Mouse (Mus musculus): Measurements from ENCODE around the gene Tmem216. TPM values are rescaled to one million over a fixed set of nuclear protein-coding genes. Genes with fewer than 3 reads are reported as not detected.
A peak's percentile ranks its signal among the peaks of the same experiment; 100 is the strongest.

The Tmem216 gene
- polyA plus RNA-seq, 1 experiment from 2014 or later = 65.2 TPM

DNA sequence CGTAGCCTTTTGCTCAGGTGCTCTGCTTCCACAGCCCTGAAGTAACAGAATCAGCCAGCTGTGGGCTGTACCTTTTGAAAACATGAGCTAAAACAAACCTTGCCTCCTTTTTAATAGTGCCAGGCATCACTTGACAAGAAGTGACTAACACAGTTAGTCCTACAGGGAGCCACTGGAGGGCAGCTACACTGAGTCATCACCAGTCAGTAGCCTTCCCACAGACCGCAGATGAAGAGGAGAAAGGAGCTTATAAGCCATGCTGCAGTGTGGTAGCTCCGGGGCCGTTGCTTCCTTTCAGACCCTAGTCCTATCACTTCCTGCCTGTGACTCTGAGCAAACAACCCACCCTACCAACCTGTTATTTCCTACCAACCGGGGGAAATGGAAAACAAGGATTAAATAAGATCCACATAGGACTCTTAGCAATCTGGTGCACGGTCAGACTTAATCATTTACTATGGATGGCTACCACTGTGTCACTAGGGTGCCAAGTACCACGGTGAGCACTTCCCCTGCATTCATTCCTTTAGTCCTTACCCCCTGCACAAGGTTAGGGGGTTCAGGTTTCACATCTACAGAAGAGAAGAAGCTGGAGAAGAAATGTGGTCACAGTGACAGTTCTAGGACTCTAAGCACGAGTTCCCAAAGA lies 58.4 kb downstream of the Tmem216 start:
- Histone ChIP-seq H3K36me3 (replicated peaks; ENCODE audit: control insufficient read depth, insufficient read depth, low read depth, low read length) (no peaks in the 10 kb centered on the region), H3K27me3 (ENCODE audit: control insufficient read depth, insufficient read depth, low read length) (no peaks in the 10 kb centered on the region), H3K9ac (replicated peaks; ENCODE audit: low read length) (no peak overlapping the region), H3K4me1 (ENCODE audit: control insufficient read depth, insufficient read depth, low read length) (no peaks in the 10 kb centered on the region), H3K27ac (replicated peaks; ENCODE audit: low read depth, low read length) (no peak overlapping the region), H3K4me3 (ENCODE audit: low read depth, low read length) (no peak overlapping the region), H3K4me2 (ENCODE audit: low read depth, low read length) (no peak overlapping the region), H3K9me3 (replicated peaks; ENCODE audit: control insufficient read depth, low read length) (no peaks in the 10 kb centered on the region)
- ATAC-seq (replicated peaks; ENCODE audit: insufficient number of reproducible peaks, low FRiP score, low TSS enrichment, low read depth) (no peak), DNase-seq (ENCODE audit: low spot score) (no peak)
- 64% methylated on average over 8 of the region's 8 CpGs for WGBS

DNA sequence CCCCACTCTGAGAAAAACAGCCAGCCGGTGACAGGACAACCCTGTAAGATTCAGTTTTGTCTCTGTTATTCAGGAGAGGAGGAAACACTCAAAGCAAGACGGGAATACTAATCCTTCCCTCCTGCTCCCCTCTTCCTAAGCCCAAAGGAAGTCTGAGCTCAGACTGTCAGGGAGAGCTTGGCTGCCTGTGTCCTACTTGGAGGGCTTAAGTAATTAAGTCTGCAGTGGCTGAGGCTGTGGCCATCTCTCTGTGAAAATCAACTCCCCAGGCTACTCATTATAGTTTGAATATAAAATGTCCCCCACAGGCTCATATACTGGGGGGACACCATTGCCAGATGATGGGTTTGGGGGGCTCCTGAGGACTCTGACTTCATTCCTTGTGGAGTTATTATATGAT lies 59.1 kb downstream of the Tmem216 start:
- WGBS = 60% methylated on average over 2 of the region's 2 CpGs
- H3K9ac ChIP-seq (replicated peaks; ENCODE audit: low read length) = no peak overlapping the region
- H3K9me3 ChIP-seq (replicated peaks; ENCODE audit: control insufficient read depth, low read length) = no peaks in the 10 kb centered on the region
- no peak overlapping the region for H3K4me2 ChIP-seq (ENCODE audit: low read depth, low read length)
- no peaks in the 10 kb centered on the region for H3K4me1 ChIP-seq (ENCODE audit: control insufficient read depth, insufficient read depth, low read length)
- ATAC-seq (replicated peaks; ENCODE audit: insufficient number of reproducible peaks, low FRiP score, low TSS enrichment, low read depth) = no peak
- no peaks in the 10 kb centered on the region for H3K36me3 ChIP-seq (replicated peaks; ENCODE audit: control insufficient read depth, insufficient read depth, low read depth, low read length)
- DNase-seq (ENCODE audit: low spot score) = no peak
- H3K4me3 ChIP-seq (ENCODE audit: low read depth, low read length) = no peak overlapping the region
- H3K27me3 ChIP-seq (ENCODE audit: control insufficient read depth, insufficient read depth, low read length) = no peaks in the 10 kb centered on the region
- H3K27ac ChIP-seq (replicated peaks; ENCODE audit: low read depth, low read length) = no peak overlapping the region

GRCm38 (mm10) chr19:10495670-10496069 lies 60.4 kb downstream of the Tmem216 start:
- Histone ChIP-seq H3K9me3 (replicated peaks; ENCODE audit: control insufficient read depth, low read length) (no peaks in the 10 kb centered on the region), H3K4me2 (ENCODE audit: low read depth, low read length) (no peak overlapping the region), H3K27ac (replicated peaks; ENCODE audit: low read depth, low read length) (no peak overlapping the region), H3K9ac (replicated peaks; ENCODE audit: low read length) (no peak overlapping the region), H3K27me3 (ENCODE audit: control insufficient read depth, insufficient read depth, low read length) (no peaks in the 10 kb centered on the region), H3K36me3 (replicated peaks; ENCODE audit: control insufficient read depth, insufficient read depth, low read depth, low read length) (no peaks in the 10 kb centered on the region), H3K4me3 (ENCODE audit: low read depth, low read length) (no peak overlapping the region), H3K4me1 (ENCODE audit: control insufficient read depth, insufficient read depth, low read length) (no peaks in the 10 kb centered on the region)
- WGBS = 90% methylated on average over 1 of the region's 1 CpGs
- ATAC-seq (replicated peaks; ENCODE audit: insufficient number of reproducible peaks, low FRiP score, low TSS enrichment, low read depth) = no peak
- no peak for DNase-seq (ENCODE audit: low spot score)

- DNase-seq (ENCODE audit: low spot score) = peak; percentile 83
- ATAC-seq (replicated peaks; ENCODE audit: insufficient number of reproducible peaks, low FRiP score, low TSS enrichment, low read depth) = peak; percentile 39
- Histone ChIP-seq H3K9me3 (replicated peaks; ENCODE audit: control insufficient read depth, low read length) (no peaks in the 10 kb centered on the region), H3K4me3 (ENCODE audit: low read depth, low read length) (no peak overlapping the region), H3K4me2 (ENCODE audit: low read depth, low read length) (no peak overlapping the region), H3K4me1 (ENCODE audit: control insufficient read depth, insufficient read depth, low read length) (no peaks in the 10 kb centered on the region; the same call in 1 of the 2 replicates), H3K27me3 (ENCODE audit: control insufficient read depth, insufficient read depth, low read length) (no peaks in the 10 kb centered on the region), H3K27ac (replicated peaks; ENCODE audit: low read depth, low read length) (no peak overlapping the region), H3K9ac (replicated peaks; ENCODE audit: low read length) (no peak overlapping the region), H3K36me3 (replicated peaks; ENCODE audit: control insufficient read depth, insufficient read depth, low read depth, low read length) (no peaks in the 10 kb centered on the region)
- 21% methylated on average over 9 of the region's 9 CpGs for WGBS
These were observed 69.7 kb downstream of the Tmem216 start for GRCm38 (mm10) chr19:10486264-10486738.

Other genes starting within 250 kb of the Tmem216 start
- 2.2 and 2.7 TPM in 2 replicates for gene Syt7, start 167.1 kb downstream of the Tmem216 start, polyA plus RNA-seq (2014; fragmentation: Nextera tagmentation; extraction: Ambion mirVana)
- 0.13 and 0.20 TPM in 2 replicates for gene Lrrc10b, start 98.8 kb downstream of the Tmem216 start, polyA plus RNA-seq (2014; fragmentation: Nextera tagmentation; extraction: Ambion mirVana)
- gene Ppp1r32, start 73.3 kb downstream of the Tmem216 start, polyA plus RNA-seq (2014; fragmentation: Nextera tagmentation; extraction: Ambion mirVana) = 0.32 TPM in 1 of 2 replicates, not detected in the other
- 61.7 and 64.6 TPM in 2 replicates for gene Cpsf7, start 31.0 kb downstream of the Tmem216 start, polyA plus RNA-seq (2014; fragmentation: Nextera tagmentation; extraction: Ambion mirVana)
- 60.4 and 66.2 TPM in 2 replicates for gene Sdhaf2, start 30.1 kb downstream of the Tmem216 start, polyA plus RNA-seq (2014; fragmentation: Nextera tagmentation; extraction: Ambion mirVana)
- gene Cyb561a3, start 20.9 kb upstream of the Tmem216 start, polyA plus RNA-seq (2014; fragmentation: Nextera tagmentation; extraction: Ambion mirVana) = 13.7 and 13.8 TPM in 2 replicates
- 48.8 and 49.3 TPM in 2 replicates for gene Tmem138, start 21.1 kb upstream of the Tmem216 start, polyA plus RNA-seq (2014; fragmentation: Nextera tagmentation; extraction: Ambion mirVana)
- 400 and 408 TPM in 2 replicates for gene Ddb1, start 49.1 kb upstream of the Tmem216 start, polyA plus RNA-seq (2014; fragmentation: Nextera tagmentation; extraction: Ambion mirVana)
- gene Tkfc, start 49.4 kb upstream of the Tmem216 start, polyA plus RNA-seq (2014; fragmentation: Nextera tagmentation; extraction: Ambion mirVana) = 20.0 and 23.3 TPM in 2 replicates
- gene Vwce, start 78.0 kb upstream of the Tmem216 start, polyA plus RNA-seq (2014; fragmentation: Nextera tagmentation; extraction: Ambion mirVana) = 0.73 and 0.96 TPM in 2 replicates
- gene Pga5, start 121.8 kb upstream of the Tmem216 start, polyA plus RNA-seq (2014; fragmentation: Nextera tagmentation; extraction: Ambion mirVana) = not detected in 2 replicates
- 26.2 and 31.8 TPM in 2 replicates for gene Vps37c, start 132.5 kb upstream of the Tmem216 start, polyA plus RNA-seq (2014; fragmentation: Nextera tagmentation; extraction: Ambion mirVana)
- gene Cd5, start 182.8 kb upstream of the Tmem216 start, polyA plus RNA-seq (2014; fragmentation: Nextera tagmentation; extraction: Ambion mirVana) = 0.15 TPM in 1 of 2 replicates, not detected in the other